Mouse (Mus musculus): ENCODE results near the gene Lat.
"Not testable (repeated sequence)": the region's sequence is repeated elsewhere in the genome, so short reads cannot be mapped to it uniquely, and the experiment has no call there.

The Lat gene

GRCm38 (mm10) chr7:126369393-126369792 lies at the start of gene Lat:
TSS of gene Lat (minus strand) at chr7:126369570.
- no peak for DNase-seq (ENCODE audit: low spot score in 2 of 2)

GRCm38 (mm10) chr7:126418496-126418895 lies 49.1 kb upstream of the Lat start:
- DNase-seq (ENCODE audit: low spot score in 2 of 2) = no peak

GRCm38 (mm10) chr7:126417606-126418005 lies 48.2 kb upstream of the Lat start:
- DNase-seq (ENCODE audit: low spot score in 2 of 2) = no peak

GRCm38 (mm10) chr7:126417045-126417444 lies 47.7 kb upstream of the Lat start:
- DNase-seq (ENCODE audit: low spot score in 2 of 2) = no peak

- DNase-seq (ENCODE audit: low spot score in 2 of 2) = no peak
These were observed 47.2 kb upstream of the Lat start for GRCm38 (mm10) chr7:126416615-126417014.

- no peak for DNase-seq (ENCODE audit: low spot score in 2 of 2)
These were observed 45.4 kb upstream of the Lat start, which contains the start of gene Cd19 for GRCm38 (mm10) chr7:126414725-126415124. TSS of gene Cd19 (minus strand) at chr7:126414889.

GRCm38 (mm10) chr7:126411061-126411460 lies 41.7 kb upstream of the Lat start:
- no peak for DNase-seq (ENCODE audit: low spot score in 2 of 2)

- no peak for DNase-seq (ENCODE audit: low spot score in 2 of 2)
These were observed 39.3 kb upstream of the Lat start for GRCm38 (mm10) chr7:126408686-126409085.

GRCm38 (mm10) chr7:126402518-126402917 lies 33.1 kb upstream of the Lat start:
- DNase-seq (ENCODE audit: low spot score in 2 of 2) = not testable (repeated sequence)

GRCm38 (mm10) chr7:126399548-126399947 lies 30.2 kb upstream of the Lat start:
- peak; percentile 59 to 74 for DNase-seq (ENCODE audit: low spot score in 2 of 2)

GRCm38 (mm10) chr7:126397822-126398221 lies 28.5 kb upstream of the Lat start:
- no peak for DNase-seq (ENCODE audit: low spot score in 2 of 2)

GRCm38 (mm10) chr7:126397221-126397620 lies 27.9 kb upstream of the Lat start:
- DNase-seq (ENCODE audit: low spot score in 2 of 2) = no peak

GRCm38 (mm10) chr7:126396298-126397119 lies 27.1 kb upstream of the Lat start, which contains the start of gene Nfatc2ip:
TSS of gene Nfatc2ip (minus strand) at chr7:126396737.
- DNase-seq (ENCODE audit: low spot score in 2 of 2) = peak; percentile 98 to 99

GRCm38 (mm10) chr7:126392086-126392884 lies 22.9 kb upstream of the Lat start:
- not testable (repeated sequence) for DNase-seq (ENCODE audit: low spot score in 2 of 2)

- DNase-seq (ENCODE audit: low spot score in 2 of 2) = no peak
These were observed 18.8 kb upstream of the Lat start for GRCm38 (mm10) chr7:126388185-126388584.

- no peak for DNase-seq (ENCODE audit: low spot score in 2 of 2)
These were observed 14.2 kb upstream of the Lat start for GRCm38 (mm10) chr7:126383565-126383964.

GRCm38 (mm10) chr7:126377278-126378158 lies 8.1 kb upstream of the Lat start, which contains the start of gene Spns1:
TSS of gene Spns1 (minus strand) at chr7:126377450.
- DNase-seq (ENCODE audit: low spot score in 2 of 2) = peak; percentile 97 to 98

GRCm38 (mm10) chr7:126376903-126377277 lies 7.5 kb upstream of the Lat start:
- DNase-seq (ENCODE audit: low spot score in 2 of 2) = peak in 1 of 2 experiments; percentile 8

GRCm38 (mm10) chr7:126375012-126375411 lies 5.6 kb upstream of the Lat start:
- no peak for DNase-seq (ENCODE audit: low spot score in 2 of 2)

- DNase-seq (ENCODE audit: low spot score in 2 of 2) = no peak
These were observed 5.2 kb upstream of the Lat start for GRCm38 (mm10) chr7:126374526-126374925.

- DNase-seq (ENCODE audit: low spot score in 2 of 2) = no peak
These were observed 3.6 kb upstream of the Lat start for GRCm38 (mm10) chr7:126373007-126373406.

GRCm38 (mm10) chr7:126368367-126368766 lies 1.0 kb downstream of the Lat start:
- no peak for DNase-seq (ENCODE audit: low spot score in 2 of 2)

All from frontal cortex, postnatal 25 days (tissue).